Mouse (Mus musculus): ENCODE data around the gene Gsta3.
"Not testable (repeated sequence)": the region's sequence is repeated elsewhere in the genome, so short reads cannot be mapped to it uniquely, and the experiment has no call there.

The Gsta3 gene

GRCm38 (mm10) chr1:21253303-21253650 lies 12.9 kb downstream of the Gsta3 start:
- DNase-seq (ENCODE audit: low read depth, low spot score), result no peak

- no peak for DNase-seq (ENCODE audit: low read depth, low spot score)
These were observed 13.5 kb downstream of the Gsta3 start for GRCm38 (mm10) chr1:21253856-21254255.

- no peak for DNase-seq (ENCODE audit: low read depth, low spot score)
These were observed 15.4 kb downstream of the Gsta3 start for GRCm38 (mm10) chr1:21255625-21256345.

- DNase-seq (ENCODE audit: low read depth, low spot score), result no peak
These were observed 16.0 kb downstream of the Gsta3 start for GRCm38 (mm10) chr1:21256391-21256790.

- DNase-seq (ENCODE audit: low read depth, low spot score), result no peak
These were observed 16.5 kb downstream of the Gsta3 start for GRCm38 (mm10) chr1:21256871-21257270.

- not testable (repeated sequence) for DNase-seq (ENCODE audit: low read depth, low spot score)
These were observed 19.6 kb downstream of the Gsta3 start for GRCm38 (mm10) chr1:21259981-21260380.

GRCm38 (mm10) chr1:21262401-21262800 lies 22.0 kb downstream of the Gsta3 start:
- DNase-seq (ENCODE audit: low read depth, low spot score), result no peak

- no peak for DNase-seq (ENCODE audit: low read depth, low spot score)
These were observed 23.6 kb downstream of the Gsta3 start for GRCm38 (mm10) chr1:21263986-21264385.

GRCm38 (mm10) chr1:21264747-21265146 lies 24.4 kb downstream of the Gsta3 start:
- no peak for DNase-seq (ENCODE audit: low read depth, low spot score)

GRCm38 (mm10) chr1:21266766-21267165 lies 26.4 kb downstream of the Gsta3 start:
- DNase-seq (ENCODE audit: low read depth, low spot score), result no peak

- not testable (repeated sequence) for DNase-seq (ENCODE audit: low read depth, low spot score)
These were observed 27.1 kb downstream of the Gsta3 start for GRCm38 (mm10) chr1:21267466-21267865.

GRCm38 (mm10) chr1:21271343-21272055 lies 31.1 kb downstream of the Gsta3 start:
- DNase-seq (ENCODE audit: low read depth, low spot score), result peak; percentile 45

- DNase-seq (ENCODE audit: low read depth, low spot score), result no peak
These were observed 31.7 kb downstream of the Gsta3 start for GRCm38 (mm10) chr1:21272056-21272431.

- DNase-seq (ENCODE audit: low read depth, low spot score), result no peak
These were observed 32.7 kb downstream of the Gsta3 start for GRCm38 (mm10) chr1:21273091-21273490.

- no peak for DNase-seq (ENCODE audit: low read depth, low spot score)
These were observed 34.1 kb downstream of the Gsta3 start for GRCm38 (mm10) chr1:21274437-21275040.

- not testable (repeated sequence) for DNase-seq (ENCODE audit: low read depth, low spot score)
These were observed 35.0 kb downstream of the Gsta3 start for GRCm38 (mm10) chr1:21275366-21275765.

- not testable (repeated sequence) for DNase-seq (ENCODE audit: low read depth, low spot score)
These were observed 35.8 kb downstream of the Gsta3 start for GRCm38 (mm10) chr1:21276158-21276557.

GRCm38 (mm10) chr1:21280306-21280705 lies 39.9 kb downstream of the Gsta3 start:
- DNase-seq (ENCODE audit: low read depth, low spot score), result no peak

GRCm38 (mm10) chr1:21284644-21285043 lies 44.3 kb downstream of the Gsta3 start:
- not testable (repeated sequence) for DNase-seq (ENCODE audit: low read depth, low spot score)

GRCm38 (mm10) chr1:21291394-21291793 lies 51.0 kb downstream of the Gsta3 start:
- DNase-seq (ENCODE audit: low read depth, low spot score), result no peak

- no peak for DNase-seq (ENCODE audit: low read depth, low spot score)
These were observed 52.2 kb downstream of the Gsta3 start for GRCm38 (mm10) chr1:21292590-21292989.

- DNase-seq (ENCODE audit: low read depth, low spot score), result no peak
These were observed 55.8 kb downstream of the Gsta3 start for GRCm38 (mm10) chr1:21296169-21296568.

GRCm38 (mm10) chr1:21298114-21298513 lies 57.7 kb downstream of the Gsta3 start:
- no peak for DNase-seq (ENCODE audit: low read depth, low spot score)

Measured in retina, postnatal 7 days (tissue).